Mouse (Mus musculus) neural tube, embryonic 10.5 days (tissue): ENCODE results near the gene Rcn2.
"Not testable (repeated sequence)": the region's sequence is repeated elsewhere in the genome, so short reads cannot be mapped to it uniquely, and the experiment has no call there.

ENCODE experiments used
- DNase-seq: peaks from one replicate; pipeline ENCODE4 v3.0.0-alpha.2; 2017; ENCODE audit warnings: low spot score; ENCODE audit errors: extremely low spot score

The Rcn2 gene

DNA sequence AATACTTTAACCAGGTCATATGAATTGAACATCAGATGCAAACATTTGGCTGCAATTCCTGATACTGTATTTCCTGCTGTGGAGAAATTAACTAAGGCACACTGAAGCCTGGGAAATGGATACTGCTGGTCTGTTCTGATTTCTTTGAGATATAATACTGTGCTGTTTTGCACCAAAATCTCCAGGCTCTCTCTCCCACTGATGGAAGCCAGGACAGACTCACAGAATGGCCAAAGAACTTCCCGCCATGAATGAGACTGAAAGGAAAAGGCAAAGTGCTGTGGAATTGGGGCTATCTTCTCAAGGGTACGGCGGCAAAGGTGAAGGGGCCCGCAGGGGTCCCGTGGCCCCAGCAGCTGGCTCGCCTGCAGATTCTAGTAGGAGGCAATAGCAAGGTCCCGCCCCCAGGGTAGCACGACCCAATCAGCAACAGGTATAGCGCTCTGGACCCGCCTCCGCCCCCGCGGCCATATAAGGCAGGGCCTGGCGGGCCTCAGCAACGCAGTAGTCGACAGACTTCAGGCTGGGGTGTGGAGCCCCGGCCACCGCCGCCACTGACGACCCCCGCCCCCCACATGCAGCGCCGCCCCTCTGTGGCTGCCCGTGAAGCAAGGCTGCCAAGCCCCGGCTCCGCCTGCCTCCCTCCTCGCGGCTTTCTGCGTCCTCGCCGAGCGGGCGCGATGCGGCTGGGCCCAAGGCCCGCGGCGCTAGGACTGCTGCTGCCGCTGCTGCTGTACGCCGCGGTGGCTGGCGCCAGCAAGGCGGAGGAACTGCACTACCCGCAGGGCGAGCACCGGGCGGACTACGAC, at the start of gene Rcn2:
TSS of gene Rcn2 (plus strand) at position 474 of the 809 bp plus-strand sequence.
- peak; percentile 97 for DNase-seq

DNA sequence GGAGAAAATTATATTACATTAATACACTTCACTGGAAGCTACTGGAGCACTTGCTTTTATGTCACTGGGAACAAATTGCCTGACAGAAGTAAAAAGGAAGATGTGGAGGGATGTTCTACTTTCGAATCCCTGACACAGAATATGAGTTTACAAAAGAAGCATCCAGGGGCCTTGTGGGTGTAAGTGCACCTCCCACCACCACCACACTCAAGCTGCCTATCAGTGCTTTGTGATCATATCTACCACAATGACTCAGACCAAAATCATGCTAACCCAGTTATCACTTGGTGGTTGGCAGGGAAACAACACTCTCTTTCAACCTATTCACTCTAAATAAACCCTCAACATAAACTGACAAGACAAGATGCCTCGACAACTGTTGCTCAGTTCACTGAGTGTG, 37.0 kb upstream of the Rcn2 start:
- not testable (repeated sequence) for DNase-seq

DNA sequence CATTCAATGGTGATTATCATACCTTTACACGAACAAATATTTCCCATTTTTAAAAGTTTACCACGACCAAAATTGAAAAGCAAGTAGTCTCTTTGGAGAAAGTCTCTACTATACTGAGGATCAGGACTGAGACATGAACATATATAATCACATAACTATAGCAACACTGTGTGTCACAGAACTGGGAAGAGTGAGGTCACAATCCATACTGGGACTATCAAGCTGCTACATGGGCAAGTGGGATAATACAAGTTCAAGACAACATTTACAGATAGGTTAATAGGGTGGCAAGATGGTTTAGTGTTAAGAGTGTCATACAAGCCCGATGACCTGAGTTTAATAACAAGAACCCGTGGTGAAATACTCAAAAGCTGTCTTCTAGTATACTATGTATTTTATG, 31.2 kb upstream of the Rcn2 start, which contains the start of gene 4930563M21Rik:
TSS of gene 4930563M21Rik (minus strand) at position 101 of the 400 bp plus-strand sequence.
- DNase-seq, result no peak

DNA sequence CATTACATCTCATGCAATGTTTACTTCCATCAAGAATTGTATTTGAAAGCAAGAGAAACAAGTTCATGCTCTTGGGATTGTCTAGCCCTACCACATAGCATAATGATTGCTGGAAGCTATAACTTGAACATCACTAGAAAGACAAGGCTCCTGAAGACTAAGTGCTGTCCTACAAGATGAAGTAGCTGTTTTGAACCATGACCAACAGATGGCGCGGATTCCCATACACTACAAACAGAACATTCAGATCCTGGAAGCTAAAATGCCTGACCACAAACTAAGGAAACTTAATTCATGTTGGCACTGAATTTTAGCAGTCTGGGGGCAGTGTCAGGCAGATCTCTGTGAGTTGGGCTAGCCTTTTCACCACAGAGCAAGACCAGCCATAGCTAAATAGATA, 16.9 kb upstream of the Rcn2 start:
- no peak for DNase-seq

DNA sequence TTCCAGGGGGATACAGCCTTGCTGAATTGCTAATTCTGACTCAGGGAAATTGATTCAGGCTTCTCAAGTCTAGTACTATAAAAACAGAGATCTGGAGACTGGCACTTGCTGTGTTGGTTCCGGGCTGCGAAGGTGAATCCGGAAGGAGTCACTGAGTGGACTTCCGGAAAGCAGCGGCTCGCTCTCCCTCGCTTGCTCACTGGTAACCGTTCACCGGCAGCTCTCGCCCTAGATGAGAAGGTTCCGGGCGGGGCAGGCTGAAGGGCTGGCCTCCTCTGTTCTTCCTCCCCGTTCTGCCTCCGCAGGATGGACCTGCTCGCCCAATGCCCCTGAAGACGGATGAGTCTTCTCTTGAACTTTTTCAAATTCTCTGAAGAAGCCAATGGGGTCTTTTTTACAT, 14.4 kb upstream of the Rcn2 start:
- DNase-seq, result no peak

DNA sequence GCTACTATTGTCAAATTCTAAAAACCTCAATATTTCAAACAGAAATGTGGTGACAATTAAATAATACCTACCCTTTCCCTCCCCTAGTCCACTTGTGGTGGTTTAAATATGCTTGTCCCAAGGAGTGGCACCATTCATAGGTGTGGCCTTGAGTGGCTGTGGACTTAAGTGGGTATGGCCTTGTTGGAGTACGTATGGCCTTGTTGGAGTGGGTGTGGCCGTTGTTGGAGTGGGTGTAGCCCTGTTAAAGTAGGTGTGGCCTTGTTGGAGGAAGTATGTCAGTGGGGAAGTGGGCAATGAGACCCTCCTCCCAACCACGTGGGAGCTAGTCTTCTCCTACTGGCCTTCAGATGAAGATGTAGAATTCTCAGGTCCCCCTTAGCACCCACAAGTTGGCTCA, 9.4 kb upstream of the Rcn2 start:
- DNase-seq, result no peak

DNA sequence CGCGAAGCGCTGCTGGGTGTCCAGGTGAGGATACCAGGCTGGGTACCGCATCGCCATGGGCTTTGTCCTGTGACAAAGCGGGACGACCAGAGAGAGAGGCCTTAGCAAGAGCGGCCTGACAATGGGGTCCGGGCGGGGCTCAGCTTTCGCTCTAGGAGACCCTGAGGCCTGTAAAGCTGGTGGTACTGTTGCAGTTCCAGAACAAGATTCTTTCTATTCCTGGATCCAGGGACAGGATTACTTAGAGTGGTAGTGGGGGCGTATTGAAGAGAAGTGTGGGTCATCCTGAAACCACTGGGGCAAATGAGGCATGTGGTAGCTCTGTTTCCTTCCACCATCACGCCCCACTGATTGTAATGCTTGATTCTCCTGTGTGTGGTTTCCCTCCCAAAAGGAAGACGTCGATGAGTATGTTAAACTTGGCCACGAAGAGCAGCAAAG, 556 bp downstream of the Rcn2 start:
- no peak for DNase-seq

DNA sequence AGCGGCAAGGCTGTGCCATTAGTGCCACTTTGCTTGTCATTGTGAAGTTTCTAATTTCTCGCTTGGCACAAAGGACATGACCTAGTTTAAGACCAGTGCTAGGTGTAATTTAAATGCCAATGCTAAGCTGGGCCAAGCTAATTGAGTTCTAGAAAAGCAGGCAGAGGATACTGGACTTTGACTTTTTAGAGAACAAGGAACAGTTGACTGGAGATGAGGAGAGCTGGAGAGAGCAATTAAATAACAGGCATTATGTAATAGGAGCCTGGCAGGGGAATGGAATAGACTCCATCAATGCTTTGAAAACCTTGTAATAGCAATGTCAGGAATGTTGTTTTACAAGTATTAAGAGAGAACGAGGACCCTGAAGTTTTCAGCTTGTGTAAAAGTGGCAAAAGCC, 12.2 kb downstream of the Rcn2 start:
- no peak for DNase-seq

DNA sequence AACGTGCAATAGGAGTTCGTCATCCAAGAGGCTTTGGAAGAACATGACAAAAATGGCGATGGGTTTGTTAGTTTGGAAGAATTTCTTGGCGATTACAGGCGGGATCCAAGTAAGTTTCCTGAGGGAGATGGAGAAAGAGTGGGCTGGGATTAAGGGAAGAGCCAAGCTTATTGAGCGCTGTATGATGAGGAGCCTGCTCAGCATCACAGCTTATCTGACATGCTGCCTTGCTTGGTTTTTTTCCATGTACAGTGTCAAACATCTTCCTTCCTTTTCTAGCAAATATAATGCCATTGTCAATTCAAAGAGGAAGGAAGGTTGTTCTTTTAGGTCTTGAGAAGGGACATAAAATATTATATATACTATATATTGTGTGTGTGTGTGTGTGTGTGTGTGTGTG, 14.5 kb downstream of the Rcn2 start:
- no peak for DNase-seq

DNA sequence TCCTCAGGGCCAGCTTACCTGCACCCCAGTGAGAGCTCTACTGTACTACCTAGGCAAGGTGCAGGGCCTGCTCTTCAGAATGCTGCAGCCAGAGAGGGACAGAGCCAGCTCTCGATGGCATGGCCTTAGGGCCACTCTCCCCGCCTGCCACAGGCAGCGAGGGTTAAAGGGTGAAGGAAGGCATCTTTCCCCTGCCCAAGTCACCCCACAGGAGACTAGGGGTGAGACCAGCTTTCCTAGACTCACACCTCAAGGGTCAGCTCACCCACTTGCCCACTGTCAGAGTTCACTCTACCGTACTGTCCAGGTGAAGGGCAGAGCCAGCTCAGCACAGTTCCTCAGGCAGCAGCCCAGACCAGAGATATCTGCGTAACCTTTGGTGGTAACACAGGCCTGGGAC, 20.7 kb downstream of the Rcn2 start:
- DNase-seq, result no peak

DNA sequence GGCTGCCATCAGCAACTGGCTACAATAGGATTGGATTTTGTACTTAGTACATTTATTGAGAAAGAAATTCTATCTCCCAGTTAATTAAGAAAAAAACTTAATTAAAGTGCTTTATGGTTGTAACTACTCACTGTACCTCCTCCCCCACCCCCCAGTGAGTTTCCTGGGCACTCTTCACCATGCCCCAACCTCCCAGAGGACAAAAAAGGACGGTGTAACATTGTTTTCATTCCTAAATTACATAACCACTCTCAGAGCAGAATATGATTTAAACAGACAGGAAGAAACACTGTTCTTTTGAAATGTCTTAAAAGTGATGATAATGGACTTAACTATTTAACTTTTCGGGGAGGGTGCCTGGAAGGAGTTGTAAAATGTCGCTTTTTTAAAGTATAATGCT, 23.4 kb downstream of the Rcn2 start:
- no peak for DNase-seq

DNA sequence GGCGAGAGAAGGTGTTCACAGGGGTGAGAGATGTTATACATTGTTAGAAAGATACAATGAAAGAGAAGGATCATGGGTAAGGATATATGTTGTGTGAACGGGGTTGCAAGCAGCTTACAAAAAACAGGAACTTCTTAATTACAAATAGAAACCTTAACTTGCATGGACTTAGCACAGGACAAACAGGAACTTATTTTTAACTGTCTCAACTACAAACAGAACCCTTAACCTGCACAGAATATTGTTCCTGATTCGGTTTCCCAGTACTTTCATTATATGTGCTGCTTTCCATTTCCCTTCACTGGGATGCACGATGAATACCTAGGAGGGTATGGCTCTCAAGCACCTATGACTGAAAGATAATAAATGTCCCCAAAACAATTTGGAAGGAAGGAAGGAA, 26.3 kb downstream of the Rcn2 start:
- DNase-seq, result no peak

DNA sequence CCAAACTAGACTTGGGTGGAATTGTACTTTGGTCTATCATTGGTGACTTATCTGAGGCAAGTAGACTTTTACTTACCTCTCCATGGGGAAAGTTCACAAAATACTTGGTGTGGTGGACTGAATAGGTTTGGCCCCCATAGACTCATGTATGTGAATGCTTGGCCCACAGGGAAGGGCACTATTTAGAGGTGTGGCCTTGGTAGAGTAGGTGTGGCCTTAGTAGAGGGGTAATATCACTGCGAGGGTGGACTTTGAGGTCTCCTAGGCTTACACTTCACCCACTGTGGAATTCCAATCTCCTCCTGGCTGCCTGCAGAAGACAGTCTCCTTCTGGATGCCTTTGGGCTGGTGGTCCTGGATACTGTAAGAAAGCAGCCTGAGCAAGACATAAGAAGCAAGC, 27.0 kb downstream of the Rcn2 start:
- DNase-seq, result no peak

DNA sequence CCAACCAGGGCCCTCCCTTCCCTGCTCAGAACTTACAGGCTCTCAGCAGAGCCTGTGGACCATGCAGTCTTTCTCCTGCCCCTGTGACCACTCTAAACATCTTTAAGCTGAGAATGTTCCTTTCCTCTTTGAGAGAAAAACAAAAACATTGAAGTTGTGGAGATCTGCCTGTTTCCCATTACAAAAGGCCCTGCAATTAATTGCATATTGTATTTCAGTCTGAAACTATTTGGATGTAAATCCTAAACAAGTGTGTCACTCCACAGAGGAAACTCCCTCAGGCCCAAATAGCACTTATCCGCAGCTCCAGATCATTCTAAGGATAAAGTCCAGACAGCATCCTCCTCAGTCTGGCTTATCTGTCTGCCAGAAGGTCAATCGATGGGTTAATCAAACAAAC, 31.2 kb downstream of the Rcn2 start:
- DNase-seq, result no peak

DNA sequence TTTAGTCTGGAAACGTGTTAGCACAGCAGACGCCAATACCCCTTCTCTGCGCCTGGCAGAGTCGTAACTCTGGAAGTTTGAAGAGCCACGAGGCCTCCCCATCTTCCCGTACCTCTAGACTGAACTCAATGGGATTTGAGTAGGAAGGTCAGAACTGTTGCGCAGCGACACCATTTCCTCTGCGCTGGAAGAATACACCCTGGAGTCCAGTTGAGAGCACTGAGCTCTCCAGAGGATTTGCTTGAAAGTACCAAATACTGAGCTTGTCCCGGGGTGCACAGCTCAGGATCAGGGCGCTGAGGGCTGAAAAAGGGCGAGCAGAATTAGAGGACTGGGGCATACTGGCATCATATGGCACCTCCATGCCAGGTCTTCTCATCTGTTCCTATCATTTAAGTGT, 33.2 kb downstream of the Rcn2 start:
- DNase-seq, result no peak

DNA sequence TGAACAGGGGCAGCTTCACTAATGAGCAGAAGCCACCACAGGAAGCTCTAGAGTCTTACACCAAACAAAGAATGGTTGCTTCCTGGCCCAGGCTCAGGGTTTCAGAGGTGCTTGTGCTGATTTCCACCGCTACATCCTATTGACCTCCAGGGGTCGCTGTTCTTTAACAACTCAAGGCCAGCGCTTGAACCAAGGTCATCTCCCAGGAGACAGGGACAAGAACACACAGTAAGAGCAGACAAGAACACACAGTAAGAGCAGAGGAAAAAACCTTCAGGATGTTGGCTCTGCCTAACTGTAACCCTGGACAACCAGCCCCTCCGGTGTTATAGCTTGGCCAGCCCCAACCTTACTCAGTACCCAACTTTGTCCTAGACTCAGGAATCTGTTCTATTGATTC, 33.6 kb downstream of the Rcn2 start:
- DNase-seq, result peak; percentile 57

DNA sequence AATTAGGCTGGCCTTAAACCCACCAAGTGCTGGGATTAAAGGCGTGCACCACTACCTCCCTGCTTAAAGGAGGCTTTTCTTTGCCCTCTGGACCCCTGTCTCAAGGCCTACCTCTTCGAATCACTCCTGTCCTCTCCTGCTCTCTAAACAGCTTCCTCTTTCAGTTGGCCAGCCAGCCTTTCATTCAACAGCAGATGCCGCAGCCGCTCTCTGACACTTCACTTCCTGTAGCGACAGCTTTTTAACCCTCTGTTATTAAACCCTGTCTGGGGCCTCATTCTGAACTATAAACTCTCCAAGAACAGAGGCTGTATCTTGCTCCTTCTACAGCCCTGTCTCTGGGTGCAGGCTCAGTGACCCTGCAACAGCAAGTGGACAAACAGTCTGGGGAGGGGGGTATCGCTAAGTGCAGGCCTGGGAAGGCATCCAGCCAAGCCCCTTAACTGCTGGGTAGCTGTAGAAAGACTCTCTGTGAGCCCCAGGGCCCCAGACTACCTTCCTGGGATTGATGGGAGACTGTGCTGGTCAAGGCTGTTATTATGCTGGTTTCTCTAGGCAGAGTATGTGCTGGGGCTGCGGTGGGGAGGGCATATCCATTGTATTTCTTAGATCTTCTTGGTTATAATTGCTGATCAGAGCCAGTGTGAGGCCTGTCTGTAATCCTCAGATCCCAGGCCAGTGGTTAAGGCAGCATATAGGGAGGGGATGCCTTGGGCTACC, 34.4 kb downstream of the Rcn2 start:
- DNase-seq, result no peak

DNA sequence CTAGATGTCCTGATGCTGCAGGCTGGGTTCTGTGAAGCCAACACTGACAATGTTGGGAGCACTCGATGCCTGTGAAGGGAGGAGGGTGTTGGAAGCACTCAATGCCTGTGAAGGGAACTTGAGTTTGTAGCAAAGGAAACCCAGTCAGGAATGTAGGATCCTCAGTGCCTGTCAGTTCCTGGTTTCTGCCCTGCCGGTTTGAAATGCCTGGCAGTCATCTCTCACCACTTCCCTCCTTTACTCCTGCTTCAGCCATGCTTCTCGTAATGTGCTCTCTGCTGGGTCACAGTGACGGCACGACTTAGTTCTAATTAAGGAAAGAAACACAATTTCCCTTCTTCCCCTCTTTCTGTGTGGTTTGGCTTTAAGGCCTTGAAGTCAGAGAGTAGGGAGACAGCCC, 37.9 kb downstream of the Rcn2 start:
- no peak for DNase-seq

DNA sequence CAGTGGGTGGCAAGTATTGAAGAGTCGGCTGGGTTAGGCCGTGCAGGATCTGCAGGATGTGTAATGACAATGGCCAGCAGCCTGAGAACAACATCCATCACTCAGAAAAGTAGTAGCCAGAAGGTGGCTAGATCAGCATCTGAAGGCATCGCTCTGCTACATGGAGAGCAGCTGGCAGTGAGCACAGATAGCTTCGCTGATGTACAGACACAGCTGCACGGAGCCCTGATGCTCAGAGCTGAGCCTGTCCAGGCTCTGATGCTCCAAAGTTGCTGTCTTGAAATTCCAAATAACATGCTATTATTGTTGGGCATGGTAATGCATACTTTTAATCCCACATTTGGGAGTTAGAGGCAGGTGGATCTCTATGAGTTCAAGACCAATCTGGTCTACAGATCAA, 44.9 kb downstream of the Rcn2 start:
- DNase-seq, result no peak

DNA sequence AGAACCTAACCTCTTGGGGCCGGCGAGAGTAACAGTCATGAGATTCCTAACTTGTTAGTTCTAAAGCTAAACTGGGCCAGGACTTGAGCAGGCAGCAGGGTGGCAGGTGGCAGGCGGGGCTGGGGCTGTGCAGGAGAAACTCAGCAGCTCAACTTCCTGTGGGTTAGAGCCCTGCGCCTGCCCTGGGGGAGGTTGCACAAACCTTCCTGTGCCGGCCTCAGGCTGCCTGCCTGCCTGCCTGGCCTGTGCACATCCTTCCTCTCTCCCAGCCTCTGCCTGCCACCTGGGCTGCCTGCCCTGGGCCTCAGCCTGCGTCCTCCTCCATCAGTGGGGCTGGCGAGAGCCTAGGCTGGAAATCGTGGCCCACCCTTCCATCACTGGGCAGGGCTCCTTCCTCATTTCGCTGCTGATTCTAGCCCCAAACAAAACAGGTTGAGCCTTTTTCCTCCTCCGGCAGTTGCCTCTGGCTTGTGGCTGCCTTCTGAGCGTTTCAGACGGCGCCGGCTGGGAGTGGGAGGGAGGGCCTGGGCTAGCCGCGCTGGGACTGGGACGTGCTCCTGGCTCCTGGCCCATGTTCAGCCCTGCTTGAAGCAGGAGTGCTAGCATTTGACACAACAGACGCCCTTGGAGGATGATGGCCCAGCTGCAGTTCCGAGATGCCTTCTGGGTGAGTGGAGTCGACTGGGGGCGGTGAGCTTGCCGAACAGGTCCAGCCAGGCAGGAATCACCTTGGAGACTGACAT, 48.3 kb downstream of the Rcn2 start, which contains the start of gene Pstpip1:
TSS of gene Pstpip1 (plus strand) at position 185 of the 743 bp plus-strand sequence.
- peak; percentile 30 for DNase-seq

DNA sequence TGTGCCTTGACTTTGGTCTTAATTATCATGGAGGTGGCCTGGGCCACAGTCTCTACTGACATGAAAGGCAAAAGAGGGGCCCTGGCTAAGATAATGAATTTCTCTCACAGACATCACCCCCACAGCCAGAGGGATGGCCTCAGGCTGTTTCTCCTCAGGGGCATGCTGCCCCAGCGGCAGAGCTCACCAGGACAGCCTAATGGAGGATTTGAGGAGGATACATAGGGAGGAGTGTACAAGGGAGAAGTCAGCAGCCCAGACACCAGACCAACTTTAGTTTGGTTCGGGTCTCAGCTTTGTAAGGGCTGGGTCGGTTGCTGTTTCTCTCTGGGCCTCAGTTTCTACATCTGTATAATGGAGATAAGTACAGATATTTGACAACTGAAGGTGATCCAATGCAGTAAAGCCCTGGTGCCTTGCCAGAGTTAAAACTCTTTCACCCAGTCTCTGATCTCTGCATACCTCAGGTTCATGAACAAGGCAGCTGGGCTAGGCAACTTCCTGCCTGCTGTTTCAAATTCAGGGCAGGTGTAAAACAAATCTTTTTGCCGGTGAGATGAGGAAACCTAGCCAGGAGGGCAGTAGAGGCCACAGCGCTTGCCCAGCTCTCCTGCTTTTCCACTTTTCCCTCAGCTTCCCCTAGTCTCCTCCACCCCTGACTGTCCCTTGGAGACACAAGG, 49.0 kb downstream of the Rcn2 start:
- DNase-seq, result no peak
